Mouse (Mus musculus) MEL (cell line): ENCODE results near the gene Ccdc3.

Source experiments
- EP300 ChIP-seq, 2 experiments: IDR thresholded peaks; 2 replicates each; pipeline ENCODE4 v1.6.1; 2011; ENCODE audit warnings: improper control_type of control experiment in 2 of 2, low read length in 2 of 2, low read depth in 1 of 2, mild to moderate bottlenecking in 1 of 2
- GATA1 ChIP-seq: IDR thresholded peaks from 2 replicates; pipeline ENCODE4 v1.6.1; 2011; ENCODE audit warnings: low read depth, low read length, improper control_type of control experiment
- POLR2A ChIP-seq, 2 experiments: IDR thresholded peaks; 2 replicates each; pipeline ENCODE4 v1.6.1; 2011 to 2012; ENCODE audit warnings: low read length in 2 of 2, mild to moderate bottlenecking in 2 of 2, control low read depth in 1 of 2, improper control_type of control experiment in 1 of 2, low read depth in 1 of 2, moderate library complexity in 1 of 2; ENCODE audit not compliant: control insufficient read depth in 1 of 2, insufficient read depth in 1 of 2, poor library complexity in 1 of 2
- USF2 ChIP-seq, 2 experiments: IDR thresholded peaks; 2 replicates each; pipeline ENCODE4 v1.6.1; 2011 to 2012; ENCODE audit warnings: improper control_type of control experiment in 2 of 2, low read length in 2 of 2, borderline replicate concordance in 1 of 2, inconsistent platforms in 1 of 2, low read depth in 1 of 2, mild to moderate bottlenecking in 1 of 2; ENCODE audit not compliant: insufficient read depth in 1 of 2
- ZC3H11A ChIP-seq: IDR thresholded peaks from 2 replicates; pipeline ENCODE4 v1.6.1; 2012; ENCODE audit warnings: low read depth, mild to moderate bottlenecking, inconsistent platforms, low read length, improper control_type of control experiment
- ZKSCAN1 ChIP-seq: IDR thresholded peaks from 2 replicates; pipeline ENCODE4 v1.6.1; 2012; ENCODE audit warnings: low read depth, mild to moderate bottlenecking, inconsistent platforms, low read length, improper control_type of control experiment, moderate library complexity
- ZNF384 ChIP-seq: IDR thresholded peaks from 2 replicates; pipeline ENCODE4 v1.6.1; 2012; ENCODE audit warnings: low read depth, mild to moderate bottlenecking, inconsistent platforms, low read length, improper control_type of control experiment

GRCm38 (mm10) chr2:5206651-5207050, 69.1 kb downstream of the Ccdc3 start:
- TF ChIP-seq USF2 (IDR thresholded peaks at IDR 0.05; ENCODE audit: borderline replicate concordance in 1 of 2, insufficient read depth in 1 of 2, low read depth in 1 of 2, low read length in 2 of 2) (no peak), ZKSCAN1 (no peak), GATA1 (no peak), EP300 (IDR thresholded peaks at IDR 0.05; ENCODE audit: low read depth in 1 of 2, low read length in 2 of 2) (no peak), ZNF384 (no peak), ZC3H11A (no peak), POLR2A (IDR thresholded peaks at IDR 0.05; ENCODE audit: control insufficient read depth in 1 of 2, insufficient read depth in 1 of 2, low read depth in 1 of 2, low read length in 2 of 2, poor library complexity in 1 of 2) (no peak)
